Mouse (Mus musculus) lung, embryonic 16.5 days (tissue): ENCODE results near the gene Syn3. TPM values are rescaled to one million over a fixed set of nuclear protein-coding genes. Genes with fewer than 3 reads are reported as not detected.

Experiments
- ATAC-seq: fragments of 200-750 bp; cut with Nextera tagmentation; 2 replicates; pipeline ENCODE4 v1.8.0; 2017; ENCODE audit warnings: low read depth, mild to moderate bottlenecking, moderate library complexity
- H3K27ac ChIP-seq: fragments of 300-500 bp; sonication (generic); 2 replicates; pipeline ENCODE4 v1.5.1; 2014; ENCODE audit warnings: mild to moderate bottlenecking, control low read depth, low read length
- H3K27me3 ChIP-seq: fragments of 300-500 bp; sonication (generic); 2 replicates; pipeline ENCODE4 v1.6.1; 2014; ENCODE audit warnings: low read depth, low read length, mixed read lengths; ENCODE audit not compliant: control insufficient read depth, insufficient read depth
- H3K36me3 ChIP-seq: fragments of 300-500 bp; sonication (generic); 2 replicates; pipeline ENCODE4 v1.6.1; 2014; ENCODE audit warnings: low read length; ENCODE audit not compliant: control insufficient read depth, insufficient read depth
- H3K4me1 ChIP-seq: fragments of 300-500 bp; sonication (generic); replicated peaks from 2 replicates; pipeline ENCODE4 v1.6.1; 2014; ENCODE audit warnings: low read length, mixed read lengths; ENCODE audit not compliant: control insufficient read depth, insufficient read depth
- H3K4me2 ChIP-seq: fragments of 300-500 bp; sonication (generic); 2 replicates; pipeline ENCODE4 v1.6.1; 2014; ENCODE audit warnings: low read depth, low read length, control low read depth
- H3K4me3 ChIP-seq: fragments of 300-500 bp; sonication (generic); 2 replicates; pipeline ENCODE4 v1.5.1; 2014; ENCODE audit warnings: mild to moderate bottlenecking, low read length, control low read depth
- H3K9ac ChIP-seq: fragments of 300-500 bp; sonication (generic); 2 replicates; pipeline ENCODE4 v1.6.1; 2014; ENCODE audit warnings: low read length, control low read depth
- H3K9me3 ChIP-seq: fragments of 300-500 bp; sonication (generic); 2 replicates; pipeline ENCODE4 v1.6.1; 2016; ENCODE audit warnings: low read length; ENCODE audit not compliant: control insufficient read depth
- WGBS: fragments of 180-500 bp; shearing (Covaris S2); extraction: QIAGEN DNeasy Blood & Tissue Kit; methylation state at CpG from one replicate; pipeline ENCODE4 v1.1.7; 2014; 5-methylcytosine and 5-hydroxymethylcytosine counted together
- polyA plus RNA-seq: library from polyadenylated mRNA; unstranded; fragments of >200 nt; fragmentation: Nextera tagmentation; extraction: Ambion mirVana; gene quantifications from 2 replicates; pipeline ENCODE4 v1.2.1, GENCODE M21; 2015

The Syn3 gene
- polyA plus RNA-seq, 1 experiment from 2014 or later = 2.8 TPM

DNA sequence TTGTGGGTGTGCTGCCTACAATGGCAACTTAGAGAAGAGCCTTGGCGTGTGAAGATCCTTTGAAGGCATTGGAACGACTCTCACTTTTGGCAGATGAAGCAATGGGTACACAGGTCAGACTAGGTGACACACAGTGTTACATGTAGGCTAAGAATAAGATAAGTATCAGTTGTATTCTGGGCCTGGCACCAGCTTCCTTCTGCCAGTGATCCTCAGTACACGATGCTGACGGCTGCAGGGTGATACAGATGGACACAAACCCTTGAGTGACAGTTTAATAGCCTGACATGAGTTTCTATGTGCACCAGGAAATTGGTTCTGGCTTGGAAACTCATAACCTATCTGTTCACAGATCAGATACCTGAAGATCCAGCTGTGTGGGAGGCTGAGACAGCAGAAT lies 391.0 kb downstream of the Syn3 start:
- Histone ChIP-seq H3K4me1 (no peaks in the 10 kb centered on the region), H3K36me3 (no peaks in the 10 kb centered on the region), H3K4me2 (no peak overlapping the region), H3K9ac (no peak overlapping the region), H3K9me3 (no peaks in the 10 kb centered on the region), H3K4me3 (no peak overlapping the region), H3K27ac (no peak overlapping the region), H3K27me3 (no peaks in the 10 kb centered on the region)
- WGBS = 72% methylated on average over 4 of the region's 4 CpGs
- ATAC-seq = no peak

DNA sequence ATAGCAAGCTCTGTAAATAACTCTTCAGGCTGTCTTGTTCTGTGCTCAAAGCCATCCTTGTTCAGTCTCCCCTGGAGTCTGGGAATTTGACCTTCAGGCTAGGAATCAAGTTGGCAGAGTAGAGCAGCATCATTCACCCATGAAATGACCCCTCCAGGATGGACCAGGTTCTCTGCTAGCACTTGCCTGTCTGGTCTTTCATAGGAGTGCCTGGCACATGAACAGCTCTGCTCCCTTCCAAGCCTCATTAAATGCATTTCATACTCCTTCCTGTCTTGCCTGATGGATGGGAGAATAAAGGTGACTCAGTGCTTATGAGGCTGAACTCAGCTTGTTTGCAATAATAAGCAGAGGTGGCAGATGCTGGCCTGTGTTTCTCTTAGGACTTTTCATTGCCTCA lies 394.7 kb downstream of the Syn3 start:
- Histone ChIP-seq H3K4me2 (no peak overlapping the region), H3K4me1 (no peaks in the 10 kb centered on the region), H3K4me3 (no peak overlapping the region), H3K27ac (no peak overlapping the region), H3K36me3 (no peaks in the 10 kb centered on the region), H3K9ac (no peak overlapping the region), H3K9me3 (0 out of 2 replicates have a peak, but pooled peaks cover 3% of the 10 kb centered on the region), H3K27me3 (no peaks in the 10 kb centered on the region)
- no peak for ATAC-seq

DNA sequence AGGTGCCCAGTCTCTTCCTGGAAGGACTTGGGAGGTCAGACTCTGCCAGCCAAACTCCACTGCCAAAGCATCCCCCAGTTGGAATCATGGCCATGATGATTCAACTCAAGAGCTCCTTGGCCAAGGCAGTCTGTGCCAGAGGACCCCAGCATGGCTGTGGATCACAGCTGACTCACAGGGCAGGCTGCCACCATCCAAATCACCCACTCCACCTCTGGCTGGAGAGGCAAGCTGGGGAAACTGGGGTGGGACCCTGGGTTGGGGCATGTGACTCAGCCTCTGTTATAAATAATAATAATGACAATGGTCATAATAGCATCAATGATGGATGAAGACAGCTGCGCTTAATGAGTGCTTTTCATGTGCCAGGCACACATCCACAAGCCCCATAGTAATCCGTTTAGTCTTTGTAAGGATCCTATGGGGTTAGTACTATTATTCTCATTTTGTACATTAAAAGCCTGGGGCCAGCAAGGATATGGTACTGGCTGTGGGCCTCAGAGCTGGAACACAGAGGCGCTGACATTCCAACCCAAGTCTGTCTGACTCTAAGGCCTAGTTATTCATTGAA lies 398.3 kb downstream of the Syn3 start:
- ATAC-seq = no peak
- 88% methylated on average over 3 of the region's 3 CpGs for WGBS
- Histone ChIP-seq H3K4me1 (no peaks in the 10 kb centered on the region), H3K4me2 (no peak overlapping the region), H3K27ac (no peak overlapping the region), H3K4me3 (no peak overlapping the region), H3K9ac (no peak overlapping the region), H3K36me3 (no peaks in the 10 kb centered on the region), H3K9me3 (0 out of 2 replicates have a peak, but pooled peaks cover 3% of the 10 kb centered on the region), H3K27me3 (no peaks in the 10 kb centered on the region)

DNA sequence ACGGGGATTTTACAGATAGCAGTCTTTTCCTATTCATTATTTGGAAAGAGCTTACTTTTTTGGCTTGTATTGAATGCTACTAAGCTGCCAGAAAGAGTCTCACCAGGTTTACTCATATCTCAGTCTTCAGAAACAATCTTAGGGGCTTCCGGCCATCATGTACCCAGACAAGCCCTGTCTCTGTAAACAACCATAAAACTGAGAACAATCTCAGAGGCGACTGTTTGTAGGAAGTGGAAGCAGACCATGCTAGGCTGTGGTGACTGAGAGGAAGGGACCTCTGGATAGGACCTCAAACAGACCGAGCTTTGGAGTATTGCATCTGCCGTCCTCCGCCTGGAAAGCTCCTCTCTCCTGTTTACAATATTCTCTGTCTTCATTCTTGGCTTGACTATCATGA lies 400.3 kb downstream of the Syn3 start:
- no peak overlapping the region for H3K4me3 ChIP-seq
- 0 out of 2 replicates have a peak, but pooled peaks cover 3% of the 10 kb centered on the region for H3K9me3 ChIP-seq
- no peak overlapping the region for H3K9ac ChIP-seq
- H3K4me1 ChIP-seq = no peaks in the 10 kb centered on the region
- ATAC-seq = no peak
- no peaks in the 10 kb centered on the region for H3K36me3 ChIP-seq
- H3K27me3 ChIP-seq = no peaks in the 10 kb centered on the region
- H3K4me2 ChIP-seq = no peak overlapping the region
- H3K27ac ChIP-seq = no peak overlapping the region
- 69% methylated on average over 6 of the region's 6 CpGs for WGBS

DNA sequence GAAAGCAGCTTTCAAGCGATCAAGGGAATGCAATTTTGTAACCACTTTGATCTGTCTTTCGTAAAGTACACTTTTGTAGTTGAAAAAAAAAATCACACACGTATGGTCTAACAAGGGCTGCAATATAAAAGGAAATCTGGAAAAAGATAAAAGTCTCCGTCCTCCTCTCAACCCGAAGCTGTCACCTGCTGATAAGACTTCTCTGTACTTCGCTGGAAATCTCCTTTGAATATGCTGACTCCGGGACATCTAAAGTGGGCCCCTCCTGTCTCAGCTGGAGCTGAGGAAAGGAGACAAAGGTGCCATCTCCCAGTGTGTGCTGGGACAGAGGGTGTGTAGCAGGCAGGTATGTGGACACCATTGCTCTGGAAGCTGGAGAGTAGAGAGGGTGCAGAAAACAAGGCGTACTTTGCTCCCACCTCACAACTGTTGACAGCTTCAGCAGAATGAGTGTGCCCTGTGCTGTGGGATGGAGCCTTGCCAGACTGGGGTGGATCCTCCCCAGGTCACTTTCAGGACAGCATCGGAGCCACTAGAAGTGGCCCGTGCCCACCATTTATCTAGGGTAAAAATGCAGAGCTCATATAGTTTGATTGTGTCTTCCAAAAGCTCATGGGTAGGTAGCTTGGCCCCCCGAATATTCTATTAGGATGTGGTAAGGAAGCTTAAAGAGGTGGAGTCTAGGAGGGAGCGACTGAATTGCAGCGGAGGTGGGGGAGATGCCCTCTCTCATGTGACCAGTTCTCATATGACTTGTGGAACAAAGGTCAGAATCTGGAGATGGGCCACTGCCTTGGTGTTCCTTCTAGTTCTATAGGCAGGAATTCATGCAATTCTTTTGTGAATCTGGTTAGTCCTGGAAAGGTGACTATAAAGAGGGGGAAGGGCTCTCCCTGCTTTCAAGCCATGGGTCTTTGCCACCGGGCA lies 405.3 kb downstream of the Syn3 start:
- Histone ChIP-seq H3K27ac (no peak overlapping the region), H3K4me3 (no peak overlapping the region), H3K27me3 (no peaks in the 10 kb centered on the region), H3K36me3 (no peaks in the 10 kb centered on the region), H3K9ac (no peak overlapping the region), H3K4me2 (no peak overlapping the region), H3K9me3 (no peaks in the 10 kb centered on the region), H3K4me1 (no peaks in the 10 kb centered on the region)
- WGBS = 48% methylated on average over 14 of the region's 14 CpGs
- no peak for ATAC-seq

DNA sequence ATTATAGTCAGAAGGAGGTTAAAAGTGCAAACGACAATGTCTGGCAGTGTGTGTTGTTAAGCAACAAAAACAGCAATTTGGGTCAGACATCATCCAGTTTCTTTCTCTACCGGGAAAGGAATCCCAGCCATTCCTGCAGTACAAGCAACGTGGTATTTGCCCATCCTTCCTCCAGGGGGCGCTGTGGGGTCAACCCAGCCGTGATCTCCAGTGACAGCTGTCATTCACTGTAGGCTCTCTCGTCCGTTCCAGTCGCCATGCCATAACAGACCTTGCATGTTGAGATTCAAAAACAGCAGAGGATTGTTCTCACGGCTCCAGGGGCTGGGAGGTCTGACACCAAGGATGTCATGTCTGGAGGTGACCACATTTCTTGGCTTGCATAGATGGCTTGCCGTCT lies 406.8 kb downstream of the Syn3 start:
- ATAC-seq = no peak
- no peaks in the 10 kb centered on the region for H3K36me3 ChIP-seq
- no peak overlapping the region for H3K4me3 ChIP-seq
- no peak overlapping the region for H3K9ac ChIP-seq
- H3K4me1 ChIP-seq = no peaks in the 10 kb centered on the region
- no peaks in the 10 kb centered on the region for H3K27me3 ChIP-seq
- no peaks in the 10 kb centered on the region for H3K9me3 ChIP-seq
- no peak overlapping the region for H3K27ac ChIP-seq
- no peak overlapping the region for H3K4me2 ChIP-seq
- WGBS = 44% methylated on average over 10 of the region's 10 CpGs

DNA sequence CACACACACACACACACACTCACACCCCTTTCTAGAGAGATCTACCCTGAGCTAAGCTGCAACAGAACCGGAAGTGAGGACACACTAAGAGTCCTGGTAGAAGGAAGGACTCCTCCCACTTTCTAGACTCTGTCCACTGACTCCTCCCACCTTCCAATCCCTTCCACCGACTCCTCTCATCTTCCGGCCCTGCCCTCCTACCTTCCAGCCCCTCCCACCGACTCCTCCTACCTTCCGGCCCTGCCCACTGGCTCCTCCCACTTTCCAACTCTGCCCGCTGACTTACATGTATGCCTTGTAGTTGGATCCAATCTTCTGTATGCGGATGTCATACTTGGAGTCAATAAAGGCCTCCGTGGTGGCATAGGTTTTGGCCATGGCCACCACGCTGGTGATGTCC lies 418.8 kb downstream of the Syn3 start:
- Histone ChIP-seq H3K27ac (no peak overlapping the region), H3K27me3 (no peaks in the 10 kb centered on the region), H3K4me3 (no peak overlapping the region), H3K9me3 (no peaks in the 10 kb centered on the region), H3K4me1 (no peaks in the 10 kb centered on the region), H3K9ac (no peak overlapping the region), H3K36me3 (no peaks in the 10 kb centered on the region), H3K4me2 (no peak overlapping the region)
- WGBS = 79% methylated on average over 9 of the region's 9 CpGs
- 0 out of 2 replicates have a peak, but pooled peaks have one; percentile 23 for ATAC-seq

DNA sequence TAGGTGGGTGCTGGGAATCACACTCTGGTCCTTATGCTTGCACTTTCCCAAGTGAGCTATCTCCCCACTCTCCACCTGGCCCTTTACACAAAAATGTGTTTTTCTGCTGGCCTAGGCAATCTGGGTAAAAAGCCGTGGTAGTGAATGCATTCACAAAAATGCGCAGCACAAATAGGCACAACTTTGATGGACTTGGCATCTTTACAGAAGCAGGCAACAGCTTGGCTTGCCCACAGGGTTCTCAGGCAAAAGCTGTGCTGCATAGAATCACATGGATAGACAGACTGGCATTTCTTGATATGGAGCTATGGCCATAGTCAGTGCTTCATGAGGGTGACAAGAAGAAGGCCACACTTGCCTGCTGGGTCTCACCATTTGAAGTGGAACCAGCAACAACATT lies 419.9 kb downstream of the Syn3 start:
- no peaks in the 10 kb centered on the region for H3K4me1 ChIP-seq
- no peak for ATAC-seq
- no peak overlapping the region for H3K4me2 ChIP-seq
- no peak overlapping the region for H3K9ac ChIP-seq
- H3K36me3 ChIP-seq = no peaks in the 10 kb centered on the region
- H3K9me3 ChIP-seq = peaks cover 2% of the 10 kb centered on the region
- no peaks in the 10 kb centered on the region for H3K27me3 ChIP-seq
- no peak overlapping the region for H3K4me3 ChIP-seq
- 85% methylated on average over 2 of the region's 2 CpGs for WGBS
- H3K27ac ChIP-seq = no peak overlapping the region

DNA sequence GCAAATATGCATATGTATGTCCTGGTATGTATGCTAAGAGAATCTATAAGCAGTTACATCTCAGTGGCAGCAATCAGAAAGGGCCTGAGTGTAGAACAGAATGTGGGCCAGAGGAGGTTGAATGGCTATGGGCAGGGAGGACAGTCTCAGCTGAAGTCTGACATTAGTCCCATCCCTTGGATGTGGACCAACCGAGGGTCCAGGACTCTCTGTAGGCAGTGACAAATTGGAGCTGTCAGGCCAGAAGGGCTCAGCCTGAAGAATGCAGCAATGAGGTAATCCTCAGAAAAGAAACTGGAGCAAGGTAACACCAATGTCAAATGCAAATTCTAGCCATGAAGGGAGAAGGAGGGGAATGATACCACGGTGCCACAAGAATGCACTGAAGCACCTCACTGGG lies 421.4 kb downstream of the Syn3 start:
- no peak overlapping the region for H3K4me3 ChIP-seq
- H3K4me2 ChIP-seq = no peak overlapping the region
- ATAC-seq = no peak
- no peaks in the 10 kb centered on the region for H3K27me3 ChIP-seq
- no peaks in the 10 kb centered on the region for H3K36me3 ChIP-seq
- H3K4me1 ChIP-seq = no peaks in the 10 kb centered on the region
- no peak overlapping the region for H3K27ac ChIP-seq
- H3K9me3 ChIP-seq = peaks cover 3% of the 10 kb centered on the region
- H3K9ac ChIP-seq = no peak overlapping the region
- WGBS = 64% methylated on average over 2 of the region's 2 CpGs
